27 mouse cellular contexts compared by ENCODE assay signal in genomic region chr7:138455371-138455770, GRCm38 (mm10). TPM values are rescaled to one million over a fixed set of nuclear protein-coding genes. Genes with fewer than 3 reads are reported as not detected.
DNase-seq lines count a peak whose midpoint lies in the region; ATAC-seq and TF ChIP-seq lines count a peak whose summit lies in the region.
"Had no signal": no experiment of that assay in that cellular context is flagged by ENCODE, and none has a peak within 500 bp of the region (broad histone marks: within the 10 kb centered on the region; RNA-seq: fewer than 3 reads in every experiment).

No protein-coding gene starts in this region.

- no peak for TF ChIP-seq POLR2A in ES-Bruce4 (IDR thresholded peaks at IDR 0.05; ENCODE audit: insufficient read depth, low read length)
- TF ChIP-seq POLR2A in heart, adult 2 months (IDR thresholded peaks at IDR 0.05; ENCODE audit: insufficient read depth, low read depth, low read length), result no peak

- H3K4me1 ChIP-seq in ES-Bruce4 (ENCODE audit: control insufficient read depth, insufficient read depth, low read length), result peaks cover 12% of the 10 kb centered on the region
- H3K4me1 ChIP-seq in limb, embryonic 10.5 days, result no peaks in the 10 kb centered on the region
- no peaks in the 10 kb centered on the region for H3K4me1 ChIP-seq in heart, adult 2 months (ENCODE audit: control insufficient read depth, insufficient read depth, low read length)
- H3K4me1 ChIP-seq: embryonic facial prominence, embryonic 13.5 days had no signal

- ATAC-seq in Patski, result peak; percentile 33
- ATAC-seq: forebrain, embryonic 14.5 days; forebrain, embryonic 16.5 days had no signal

- H3K9me3 ChIP-seq in ES-Bruce4 (replicated peaks; ENCODE audit: control insufficient read depth, insufficient read depth, low read length, poor library complexity, severe bottlenecking), result no peaks in the 10 kb centered on the region
- H3K9me3 ChIP-seq in limb, embryonic 10.5 days (replicated peaks), result no peaks in the 10 kb centered on the region
- H3K9me3 ChIP-seq: embryonic facial prominence, embryonic 13.5 days; embryonic facial prominence, embryonic 15.5 days; forebrain, embryonic 10.5 days; forebrain, embryonic 12.5 days had no signal

- H3K36me3 ChIP-seq in ES-Bruce4 (ENCODE audit: control insufficient read depth, insufficient read depth, low read length, poor library complexity, severe bottlenecking), result no peaks in the 10 kb centered on the region
- no peaks in the 10 kb centered on the region for H3K36me3 ChIP-seq in limb, embryonic 10.5 days
- H3K36me3 ChIP-seq in heart, adult 2 months (ENCODE audit: control insufficient read depth, insufficient read depth, low read length), result no peaks in the 10 kb centered on the region
- H3K36me3 ChIP-seq: embryonic facial prominence, embryonic 13.5 days; embryonic facial prominence, embryonic 15.5 days; forebrain, embryonic 10.5 days; forebrain, embryonic 12.5 days; G1E had no signal

- no peak overlapping the region for H3K4me3 ChIP-seq in ES-Bruce4 (ENCODE audit: low read depth, low read length)
- H3K4me3 ChIP-seq in limb, embryonic 10.5 days, result no peak overlapping the region
- H3K4me3 ChIP-seq in heart, adult 2 months, result no peak overlapping the region
- H3K4me3 ChIP-seq: embryonic facial prominence, embryonic 13.5 days; embryonic facial prominence, embryonic 15.5 days; erythroblast, embryonic 14.5 days; forebrain, embryonic 10.5 days; forebrain, embryonic 12.5 days had no signal

- no peaks in the 10 kb centered on the region for H3K27me3 ChIP-seq in ES-Bruce4 (ENCODE audit: control insufficient read depth, insufficient read depth, low read length, poor library complexity, severe bottlenecking)
- no peaks in the 10 kb centered on the region for H3K27me3 ChIP-seq in Patski
- H3K27me3 ChIP-seq in limb, embryonic 10.5 days (ENCODE audit: low read depth, poor library complexity, severe bottlenecking), result no peaks in the 10 kb centered on the region
- no peaks in the 10 kb centered on the region for H3K27me3 ChIP-seq in heart, adult 2 months (ENCODE audit: control insufficient read depth, insufficient read depth, low read length)
- H3K27me3 ChIP-seq: embryonic facial prominence, embryonic 13.5 days; embryonic facial prominence, embryonic 15.5 days; forebrain, embryonic 12.5 days had no signal

- in situ Hi-C loops in Patski (cut with MboI; ENCODE audit: low pct_unique_long_range_greater_than_20kb), result no loop called here

- DNase-seq in ES-CJ7 (ENCODE audit: low read depth, low spot score), result peak; percentile 77
- no peak for DNase-seq in Patski (ENCODE audit: low read depth, low spot score)
- peak; percentile 68 for DNase-seq in ZHBTc4 (ENCODE audit: low read depth, low spot score)
- DNase-seq in layer of hippocampus, adult 18-20 months (ENCODE audit: low spot score in 2 of 2), result no peak
- no peak for DNase-seq in limb, embryonic 10.5 days (ENCODE audit: low spot score)
- DNase-seq in heart, adult 2 months, result no peak
- DNase-seq: adrenal gland, adult 2 months; adrenal gland, postnatal 10 days; adrenal gland, postnatal 25 days; cerebellum, adult 11 months; cerebellum, adult 18-20 months; cerebellum, adult 8-10 months; cerebellum, adult 9-11 months; cerebellum, postnatal 14 days; cerebellum, postnatal 36 days; embryo, embryonic 11 days had no signal

- intact Hi-C loops in heart, adult 2 months (cut with DNase I), result no loop called here

- H3K27ac ChIP-seq in ES-Bruce4 (ENCODE audit: insufficient read depth, low read length), result peak overlapping the region; percentile 94
- H3K27ac ChIP-seq in limb, embryonic 10.5 days, result no peak overlapping the region
- no peak overlapping the region for H3K27ac ChIP-seq in heart, adult 2 months
- H3K27ac ChIP-seq: embryonic facial prominence, embryonic 13.5 days; embryonic facial prominence, embryonic 15.5 days; forebrain, embryonic 10.5 days; forebrain, embryonic 12.5 days had no signal

- H3K9ac ChIP-seq in ES-Bruce4 (ENCODE audit: low read depth, poor library complexity, severe bottlenecking), result no peak overlapping the region
- no peak overlapping the region for H3K9ac ChIP-seq in heart, adult 2 months (ENCODE audit: low read depth, low read length)
- H3K9ac ChIP-seq: embryonic facial prominence, embryonic 13.5 days; embryonic facial prominence, embryonic 15.5 days; forebrain, embryonic 12.5 days had no signal

- CTCF ChIA-PET in Patski (lab: Charles Lee), result no interaction called here

- peak; percentile 74; the same call in 1 of the 2 replicates for TF ChIP-seq EP300 in ES-Bruce4 (IDR thresholded peaks at IDR 0.05; ENCODE audit: insufficient read depth, low read depth, low read length)
- TF ChIP-seq EP300 in heart, adult 2 months (IDR thresholded peaks at IDR 0.05; ENCODE audit: insufficient read depth, low read depth, low read length), result no peak

- no peaks in the 10 kb centered on the region for H3K79me2 ChIP-seq in heart, adult 2 months (replicated peaks; ENCODE audit: control insufficient read depth, insufficient read depth, low read length)

- TF ChIP-seq CTCF in ES-Bruce4 (IDR thresholded peaks at IDR 0.05; ENCODE audit: low read depth, low read length), result no peak
- TF ChIP-seq CTCF in Patski (IDR thresholded peaks at IDR 0.05), result no peak
- no peak for TF ChIP-seq CTCF in heart, adult 2 months (IDR thresholded peaks at IDR 0.05)

- POLR2A ChIA-PET in Patski (lab: Charles Lee), result no interaction called here

- WGBS in limb, embryonic 10.5 days, result 92% methylated on average over 3 of the region's 3 CpGs
- 74% methylated on average over 3 of the region's 3 CpGs for WGBS in heart, adult 2 months

RNA-seq across cellular contexts. Expression of gene Tcerg1l, which starts 57.8 kb away (rescaled TPM):
- polyA plus RNA-seq in ES-Bruce4 (2011; ENCODE audit: insufficient read depth, insufficient read length, low read depth, missing spikeins) (1.1 TPM in 1 of 2 replicates, not detected in the other), Patski (2021) (0.05 TPM)
- 10 to 100 TPM in 1 of 2 experiments, 1 to 10 TPM in 1; 9.8 to 14.5 TPM for total RNA-seq in layer of hippocampus, adult 18-20 months (2021)
- 0.29 and 1.4 TPM in 2 replicates for polyA plus RNA-seq in limb, embryonic 10.5 days (2016; fragmentation: Nextera tagmentation; extraction: Ambion mirVana)
- total RNA-seq in heart, adult 2 months (2021), result not detected
- 0.09 TPM in 1 of 2 replicates, not detected in the other for polyA plus RNA-seq in heart, adult 2 months (2012; rRNA removed)
- total RNA-seq: common myeloid progenitor, adult 5-6 weeks had no signal
- polyA plus RNA-seq: C2C12; erythroblast, embryonic 14.5 days; G1E had no signal

Comparison
In these comparisons a context has a peak if more than half of its experiments do, and no peak if none do; other contexts are left out.
1. DNase-seq: peak in ES-CJ7 (single experiment) and ZHBTc4 (single experiment); none in Patski (single experiment), layer of hippocampus, adult 18-20 months (0 of 2), limb, embryonic 10.5 days (single experiment) and heart, adult 2 months (0 of 2).